Mouse (Mus musculus) embryonic facial prominence, embryonic 11.5 days (tissue): ENCODE measurements around the gene Tbc1d14. TPM values are rescaled to one million over a fixed set of nuclear protein-coding genes. Genes with fewer than 3 reads are reported as not detected.

Source experiments
- ATAC-seq: fragments of 200-750 bp; cut with Nextera tagmentation; replicated peaks from 2 replicates; pipeline ENCODE4 v1.8.0; 2017; ENCODE audit warnings: low read depth; ENCODE audit not compliant: insufficient number of reproducible peaks, low FRiP score, low TSS enrichment
- DNase-seq: peaks from one replicate; pipeline ENCODE4 v3.0.0-alpha.2; 2015; ENCODE audit warnings: low spot score
- H3K27ac ChIP-seq: fragments of 300-500 bp; sonication (generic); replicated peaks from 2 replicates; pipeline ENCODE4 v1.5.1; 2014; ENCODE audit warnings: mild to moderate bottlenecking, low read depth, low read length, control low read depth
- H3K27me3 ChIP-seq: fragments of 300-500 bp; sonication (generic); 2 replicates; pipeline ENCODE4 v1.6.1; 2014; ENCODE audit warnings: mild to moderate bottlenecking, low read length, moderate library complexity, mixed read lengths; ENCODE audit not compliant: control insufficient read depth, insufficient read depth
- H3K36me3 ChIP-seq: fragments of 300-500 bp; sonication (generic); replicated peaks from 2 replicates; pipeline ENCODE4 v1.6.1; 2014; ENCODE audit warnings: low read depth, mild to moderate bottlenecking, low read length, moderate library complexity, mixed read lengths; ENCODE audit not compliant: control insufficient read depth, insufficient read depth
- H3K4me1 ChIP-seq: fragments of 300-500 bp; sonication (generic); 2 replicates; pipeline ENCODE4 v1.6.1; 2014; ENCODE audit warnings: low read length, mixed read lengths; ENCODE audit not compliant: control insufficient read depth, insufficient read depth
- H3K4me2 ChIP-seq: fragments of 300-500 bp; sonication (generic); 2 replicates; pipeline ENCODE4 v1.6.1; 2014; ENCODE audit warnings: low read depth, mild to moderate bottlenecking, control low read depth, low read length, moderate library complexity
- H3K4me3 ChIP-seq: fragments of 300-500 bp; sonication (generic); 2 replicates; pipeline ENCODE4 v1.5.1; 2014; ENCODE audit warnings: low read depth, low read length, control low read depth
- H3K9ac ChIP-seq: fragments of 300-500 bp; sonication (generic); replicated peaks from 2 replicates; pipeline ENCODE4 v1.6.1; 2014; ENCODE audit warnings: mild to moderate bottlenecking, control low read depth, low read length
- H3K9me3 ChIP-seq: fragments of 300-500 bp; sonication (generic); replicated peaks from 2 replicates; pipeline ENCODE4 v1.6.1; 2016; ENCODE audit warnings: mild to moderate bottlenecking, low read length, inconsistent platforms, mixed read lengths; ENCODE audit not compliant: control insufficient read depth
- WGBS: fragments of 180-500 bp; shearing (Covaris S2); extraction: QIAGEN DNeasy Blood & Tissue Kit; methylation state at CpG from one replicate; pipeline ENCODE4 v1.1.7; 2014; 5-methylcytosine and 5-hydroxymethylcytosine counted together
- polyA plus RNA-seq: library from polyadenylated mRNA; unstranded; fragments of >200 nt; fragmentation: Nextera tagmentation; extraction: Ambion mirVana; gene quantifications from 2 replicates; pipeline ENCODE4 v1.2.1, GENCODE M21; 2014

Tbc1d14 gene
- polyA plus RNA-seq, 1 experiment from 2014 or later = 42.7 TPM

GRCm38 (mm10) chr5:36549243-36549642 lies 43.8 kb downstream of the Tbc1d14 start:
- no peak for ATAC-seq
- no peaks in the 10 kb centered on the region for H3K36me3 ChIP-seq
- no peak overlapping the region for H3K4me3 ChIP-seq
- DNase-seq = no peak
- no peak overlapping the region for H3K9ac ChIP-seq
- no peaks in the 10 kb centered on the region for H3K9me3 ChIP-seq
- no peak overlapping the region for H3K4me2 ChIP-seq
- H3K27ac ChIP-seq = no peak overlapping the region
- H3K27me3 ChIP-seq = no peaks in the 10 kb centered on the region
- H3K4me1 ChIP-seq = no peaks in the 10 kb centered on the region
- WGBS = 66% methylated on average over 6 of the region's 6 CpGs

- H3K27me3 ChIP-seq = no peaks in the 10 kb centered on the region
- H3K36me3 ChIP-seq = no peaks in the 10 kb centered on the region
- no peak overlapping the region for H3K4me3 ChIP-seq
- no peak overlapping the region for H3K9ac ChIP-seq
- H3K9me3 ChIP-seq = no peaks in the 10 kb centered on the region
- H3K4me1 ChIP-seq = no peaks in the 10 kb centered on the region
- no peak for DNase-seq
- ATAC-seq = no peak
- no peak overlapping the region for H3K27ac ChIP-seq
- H3K4me2 ChIP-seq = no peak overlapping the region
- WGBS = 95% methylated on average over 1 of the region's 1 CpGs
These were observed 48.3 kb downstream of the Tbc1d14 start for GRCm38 (mm10) chr5:36544765-36545164.

DNA sequence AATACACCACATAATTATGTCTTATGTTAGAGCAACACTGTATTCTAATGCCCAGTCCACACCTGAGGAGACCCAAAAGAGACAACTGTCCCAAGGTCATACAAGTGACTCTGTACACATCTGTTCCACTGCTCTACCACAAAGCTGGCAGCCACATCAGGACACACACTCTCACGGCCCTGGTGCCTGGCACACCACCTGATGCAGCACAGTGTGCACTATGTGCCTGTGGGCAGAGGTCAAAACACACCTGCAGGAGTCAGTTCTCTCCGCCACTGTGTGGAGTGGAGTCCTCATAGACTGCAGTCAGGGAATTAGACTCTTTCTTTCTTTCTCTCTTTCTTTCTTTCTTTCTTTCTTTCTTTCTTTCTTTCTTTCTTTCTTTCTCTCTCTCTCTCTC lies 52.1 kb downstream of the Tbc1d14 start:
- 89% methylated on average over 2 of the region's 2 CpGs for WGBS

GRCm38 (mm10) chr5:36538576-36539187 lies 54.4 kb downstream of the Tbc1d14 start:
- DNase-seq = peak; percentile 73
- whole genome bisulfite sequencing = 37% methylated on average over 4 of the region's 4 CpGs
- Histone ChIP-seq H3K4me1 (no peaks in the 10 kb centered on the region), H3K27me3 (no peaks in the 10 kb centered on the region), H3K9ac (no peak overlapping the region), H3K9me3 (no peaks in the 10 kb centered on the region), H3K4me3 (no peak overlapping the region), H3K4me2 (no peak overlapping the region), H3K36me3 (no peaks in the 10 kb centered on the region), H3K27ac (no peak overlapping the region)
- ATAC-seq = no peak

More for the DNA sequence above, 52.1 kb downstream of the Tbc1d14 start:
- ATAC-seq = no peak
- H3K36me3 ChIP-seq = no peaks in the 10 kb centered on the region
- H3K9me3 ChIP-seq = no peaks in the 10 kb centered on the region
- no peaks in the 10 kb centered on the region for H3K4me1 ChIP-seq
- H3K4me2 ChIP-seq = no peak overlapping the region
- H3K27ac ChIP-seq = no peak overlapping the region
- no peak overlapping the region for H3K4me3 ChIP-seq
- no peak overlapping the region for H3K9ac ChIP-seq
- no peak for DNase-seq
- H3K27me3 ChIP-seq = no peaks in the 10 kb centered on the region

DNA sequence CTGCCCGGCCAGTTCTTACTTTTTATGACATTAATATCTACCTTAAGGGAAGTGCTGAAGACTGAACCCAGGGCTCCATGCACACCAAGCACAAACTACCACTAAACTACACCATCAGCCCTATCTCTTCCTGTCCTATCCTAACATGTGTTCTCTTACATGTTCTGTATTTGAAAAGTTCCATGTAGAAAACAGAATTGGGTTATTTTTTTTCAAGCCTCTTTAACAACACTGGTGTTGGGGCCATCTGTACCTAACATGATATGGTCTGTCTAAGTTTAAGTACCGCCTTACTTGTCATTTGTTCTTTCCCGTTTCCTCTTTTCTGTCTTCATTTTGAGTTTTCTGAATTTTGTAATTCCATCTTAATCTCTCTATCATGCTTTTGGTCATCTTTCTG lies 56.7 kb downstream of the Tbc1d14 start:
- H3K36me3 ChIP-seq = no peaks in the 10 kb centered on the region
- no peaks in the 10 kb centered on the region for H3K9me3 ChIP-seq
- H3K4me1 ChIP-seq = no peaks in the 10 kb centered on the region
- H3K4me3 ChIP-seq = no peak overlapping the region
- H3K27me3 ChIP-seq = no peaks in the 10 kb centered on the region
- H3K27ac ChIP-seq = no peak overlapping the region
- DNase-seq = no peak
- no peak overlapping the region for H3K9ac ChIP-seq
- H3K4me2 ChIP-seq = no peak overlapping the region
- WGBS = 92% methylated on average over 3 of the region's 3 CpGs
- no peak for ATAC-seq

- Histone ChIP-seq H3K4me2 (no peak overlapping the region), H3K9ac (no peak overlapping the region), H3K9me3 (no peaks in the 10 kb centered on the region), H3K36me3 (no peaks in the 10 kb centered on the region), H3K4me1 (no peaks in the 10 kb centered on the region), H3K27me3 (no peaks in the 10 kb centered on the region), H3K4me3 (no peak overlapping the region), H3K27ac (no peak overlapping the region)
- 78% methylated on average over 6 of the region's 6 CpGs for WGBS
- no peak for DNase-seq
- no peak for ATAC-seq
These were observed 57.5 kb downstream of the Tbc1d14 start for GRCm38 (mm10) chr5:36535438-36536176.

DNA sequence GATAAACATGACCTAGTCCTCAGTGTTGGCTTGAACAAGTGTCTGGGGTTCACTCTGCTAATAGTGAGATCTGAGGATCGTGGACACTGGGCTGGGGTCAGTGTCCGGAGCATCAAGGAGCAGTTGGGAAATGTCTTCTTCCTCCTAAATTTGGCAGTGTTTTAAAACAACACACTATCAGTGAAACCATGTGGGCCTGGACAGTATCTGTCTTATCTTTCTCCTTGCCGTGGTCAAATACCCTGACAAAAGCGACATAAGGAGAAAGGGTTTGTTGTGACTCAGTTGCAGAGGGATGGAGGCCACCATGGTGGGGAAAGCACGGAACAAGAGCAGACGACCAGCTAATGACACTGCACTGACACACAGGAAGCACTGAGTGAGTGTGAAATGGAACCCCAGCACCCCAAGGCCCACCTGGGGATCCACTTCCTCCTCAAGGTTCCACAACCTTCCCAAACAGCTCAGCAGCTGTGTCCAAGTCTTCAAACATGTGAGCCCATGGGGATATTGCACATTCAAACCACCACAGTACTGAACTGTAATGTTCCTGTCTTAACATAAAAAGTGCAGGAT lies 58.5 kb downstream of the Tbc1d14 start:
- WGBS = 86% methylated on average over 6 of the region's 6 CpGs
- H3K27me3 ChIP-seq = no peaks in the 10 kb centered on the region
- no peaks in the 10 kb centered on the region for H3K9me3 ChIP-seq
- DNase-seq = no peak
- H3K4me2 ChIP-seq = no peak overlapping the region
- H3K9ac ChIP-seq = no peak overlapping the region
- H3K4me1 ChIP-seq = no peaks in the 10 kb centered on the region
- H3K27ac ChIP-seq = no peak overlapping the region
- no peak overlapping the region for H3K4me3 ChIP-seq
- H3K36me3 ChIP-seq = no peaks in the 10 kb centered on the region
- no peak for ATAC-seq

- Histone ChIP-seq H3K27ac (0 out of 2 replicates have a peak overlapping the region, but pooled peaks have one; percentile 2), H3K4me2 (peak overlapping the region; percentile 56), H3K4me3 (peak overlapping the region; percentile 75), H3K27me3 (no peaks in the 10 kb centered on the region), H3K36me3 (no peaks in the 10 kb centered on the region), H3K9me3 (no peaks in the 10 kb centered on the region), H3K9ac (peak overlapping the region; percentile 90), H3K4me1 (no peaks in the 10 kb centered on the region; the same call in 1 of the 2 replicates)
- 0% methylated on average over 28 of the region's 28 CpGs for WGBS
- peak; percentile 97 for DNase-seq
- peak; percentile 97 for ATAC-seq
These were observed 62.8 kb downstream of the Tbc1d14 start for GRCm38 (mm10) chr5:36530129-36530751.
